Mouse (Mus musculus) layer of hippocampus, adult 11-12 months (tissue): Measurements from ENCODE around the gene Osm.
A peak's percentile ranks its signal among the peaks of the same experiment; 100 is the strongest.

ENCODE experiments used
- DNase-seq: peaks from one replicate; pipeline ENCODE4 v3.0.0; 2022; ENCODE audit warnings: low spot score

Gene Osm

GRCm38 (mm10) chr11:4216248-4217000 is 19.8 kb upstream of the Osm start:
- DNase-seq: no peak

GRCm38 (mm10) chr11:4217914-4218629 is 18.1 kb upstream of the Osm start, which contains the start of gene Castor1:
Gene Castor1, plus strand, starts transcription at chr11:4218225.
- peak; percentile 76 for DNase-seq

GRCm38 (mm10) chr11:4218637-4219036 is 17.6 kb upstream of the Osm start:
- no peak for DNase-seq

- DNase-seq: peak; percentile 85
Measured at GRCm38 (mm10) chr11:4219317-4219751, 16.9 kb upstream of the Osm start.

GRCm38 (mm10) chr11:4219908-4220307 is 16.3 kb upstream of the Osm start:
- no peak for DNase-seq

- DNase-seq: peak; percentile 79
Measured at GRCm38 (mm10) chr11:4220443-4221400, 15.5 kb upstream of the Osm start.

- DNase-seq: no peak
Measured at GRCm38 (mm10) chr11:4222046-4222950, 13.9 kb upstream of the Osm start.

GRCm38 (mm10) chr11:4223393-4224188 is 12.6 kb upstream of the Osm start:
- DNase-seq: no peak

- DNase-seq: no peak
Measured at GRCm38 (mm10) chr11:4224223-4224622, 12.0 kb upstream of the Osm start.

- DNase-seq: no peak
Measured at GRCm38 (mm10) chr11:4226569-4227325, 9.5 kb upstream of the Osm start.

GRCm38 (mm10) chr11:4228463-4228862 is 7.8 kb upstream of the Osm start:
- no peak for DNase-seq

GRCm38 (mm10) chr11:4229841-4230240 is 6.4 kb upstream of the Osm start:
- no peak for DNase-seq

GRCm38 (mm10) chr11:4231435-4231834 is 4.8 kb upstream of the Osm start:
- DNase-seq: no peak

GRCm38 (mm10) chr11:4232644-4233043 is 3.6 kb upstream of the Osm start:
- peak; percentile 48 for DNase-seq

GRCm38 (mm10) chr11:4235052-4235655 is 1.1 kb upstream of the Osm start:
- DNase-seq: no peak

- no peak for DNase-seq
Measured at GRCm38 (mm10) chr11:4236546-4237067, 387 bp downstream of the Osm start.

- no peak for DNase-seq
Measured at GRCm38 (mm10) chr11:4237389-4237912, 1.2 kb downstream of the Osm start.

- no peak for DNase-seq
Measured at GRCm38 (mm10) chr11:4238167-4238566, 1.9 kb downstream of the Osm start.

GRCm38 (mm10) chr11:4239691-4240090 is 3.5 kb downstream of the Osm start:
- no peak for DNase-seq
